Mouse (Mus musculus): ENCODE results near the gene Il1b. TPM values are rescaled to one million over a fixed set of nuclear protein-coding genes. Genes with fewer than 3 reads are reported as not detected.

Gene Il1b
- total and polyA plus RNA-seq, 3 experiments, result 0.12 to 0.26 TPM; not detected in 1

GRCm38 (mm10) chr2:129314880-129315279 is 56.1 kb downstream of the Il1b start:
- no peaks in the 10 kb centered on the region for H3K36me3 ChIP-seq (ENCODE audit: control insufficient read depth in 1 of 2, insufficient read depth in 2 of 2, low read length in 2 of 2)
- H3K9ac ChIP-seq (ENCODE audit: control insufficient read depth, low read depth, low read length, poor library complexity, severe bottlenecking), result no peak overlapping the region
- no peaks in the 10 kb centered on the region for H3K9me3 ChIP-seq (replicated peaks; ENCODE audit: insufficient read depth, low read length)
- no peaks in the 10 kb centered on the region for H3K4me1 ChIP-seq (ENCODE audit: control insufficient read depth in 1 of 2, insufficient read depth in 2 of 2, low read length in 2 of 2)
- H3K27ac ChIP-seq (ENCODE audit: control insufficient read depth, low read depth, low read length), result no peak overlapping the region
- no peak for DNase-seq (ENCODE audit: low read depth, low spot score)
- H3K27me3 ChIP-seq (ENCODE audit: control insufficient read depth in 1 of 2, insufficient read depth in 2 of 2, low read length in 2 of 2), result peaks cover 0 to 4% of the 10 kb centered on the region in 2 experiments; a peak in 3 of 4 replicates
- H3K4me3 ChIP-seq (ENCODE audit: control insufficient read depth in 1 of 2, insufficient read depth in 1 of 2, low read depth in 2 of 2, low read length in 2 of 2), result no peak overlapping the region
- no peak for TF ChIP-seq MAX (IDR thresholded peaks at IDR 0.05; ENCODE audit: low read length)
- TF ChIP-seq TBP (IDR thresholded peaks at IDR 0.05; ENCODE audit: low read depth, low read length), result no peak
- no peak for TF ChIP-seq KAT2A (conservative IDR thresholded peaks at IDR 0.05; ENCODE audit: low read depth, low read length)
- no peak for TF ChIP-seq SMC3 (IDR thresholded peaks at IDR 0.05; ENCODE audit: low read depth, low read length)
- TF ChIP-seq MAZ (IDR thresholded peaks at IDR 0.05; ENCODE audit: low read depth, low read length), result no peak
- TF ChIP-seq POLR2A (IDR thresholded peaks at IDR 0.05; ENCODE audit: control insufficient read depth in 1 of 2, insufficient read depth in 1 of 2, low read depth in 1 of 2, low read length in 2 of 2, poor library complexity in 1 of 2), result no peak
- no peak for TF ChIP-seq MEF2A (IDR thresholded peaks at IDR 0.05; ENCODE audit: extremely low read depth, insufficient replicate concordance, low read depth, low read length, poor library complexity, severe bottlenecking)
- TF ChIP-seq MXI1 (IDR thresholded peaks at IDR 0.05; ENCODE audit: low read depth, low read length), result no peak
- TF ChIP-seq TCF12 (IDR thresholded peaks at IDR 0.05; ENCODE audit: low read depth, low read length), result no peak
- TF ChIP-seq NRF1 (IDR thresholded peaks at IDR 0.05; ENCODE audit: insufficient read depth, low read depth, low read length, poor library complexity, severe bottlenecking), result no peak
- TF ChIP-seq MYB (IDR thresholded peaks at IDR 0.05; ENCODE audit: low read depth, low read length), result no peak
- TF ChIP-seq ZNF384 (IDR thresholded peaks at IDR 0.05; ENCODE audit: low read depth, low read length), result no peak
- H3K79me2 ChIP-seq (ENCODE audit: control insufficient read depth, insufficient read depth, low read length, poor library complexity), result no peaks in the 10 kb centered on the region

Other genes starting within 250 kb of the Il1b start
- 15.9 and 17.1 TPM in 2 replicates for gene Chchd5, start 241.4 kb downstream of the Il1b start, total RNA-seq (2012; rRNA removed)
- gene Chchd5, start 241.4 kb downstream of the Il1b start, polyA plus RNA-seq (2012; ENCODE audit: insufficient read depth in 1 of 2, insufficient read length in 2 of 2, low read depth in 1 of 2, low replicate concordance in 2 of 2, missing spikeins in 1 of 2), result 10 to 100 TPM in 1 of 2 experiments, not detected in 1; 23.7 TPM
- 44.9 and 69.4 TPM in 2 replicates for gene Slc20a1, start 172.4 kb downstream of the Il1b start, total RNA-seq (2012; rRNA removed)
- gene Slc20a1, start 172.4 kb downstream of the Il1b start, polyA plus RNA-seq (2012; ENCODE audit: insufficient read depth in 1 of 2, insufficient read length in 2 of 2, low read depth in 1 of 2, low replicate concordance in 2 of 2, missing spikeins in 1 of 2), result 10 to 100 TPM in 1 of 2 experiments, not detected in 1; 80.7 TPM
- 10.6 and 12.8 TPM in 2 replicates for gene Ckap2l, start 73.9 kb downstream of the Il1b start, total RNA-seq (2012; rRNA removed)
- 10 to 100 TPM in 1 of 2 experiments, not detected in 1; 25.7 TPM for gene Ckap2l, start 73.9 kb downstream of the Il1b start, polyA plus RNA-seq (2012; ENCODE audit: insufficient read depth in 1 of 2, insufficient read length in 2 of 2, low read depth in 1 of 2, low replicate concordance in 2 of 2, missing spikeins in 1 of 2)
- not detected in 2 replicates for gene Il1a, start 61.2 kb downstream of the Il1b start, total RNA-seq (2012; rRNA removed)
- under 1 TPM in 1 of 2 experiments, not detected in 1; 0.10 TPM for gene Il1a, start 61.2 kb downstream of the Il1b start, polyA plus RNA-seq (2012; ENCODE audit: insufficient read depth in 1 of 2, insufficient read length in 2 of 2, low read depth in 1 of 2, low replicate concordance in 2 of 2, missing spikeins in 1 of 2)
- not detected in 2 replicates for gene F830045P16Rik, start 165.5 kb upstream of the Il1b start, total RNA-seq (2012; rRNA removed)
- not detected for gene F830045P16Rik, start 165.5 kb upstream of the Il1b start, polyA plus RNA-seq (2012; ENCODE audit: insufficient read depth in 1 of 2, insufficient read length in 2 of 2, low read depth in 1 of 2, low replicate concordance in 2 of 2, missing spikeins in 1 of 2)
- gene Sirpa, start 221.7 kb upstream of the Il1b start, total RNA-seq (2012; rRNA removed), result not detected in 2 replicates
- not detected for gene Sirpa, start 221.7 kb upstream of the Il1b start, polyA plus RNA-seq (2012; ENCODE audit: insufficient read depth in 1 of 2, insufficient read length in 2 of 2, low read depth in 1 of 2, low replicate concordance in 2 of 2, missing spikeins in 1 of 2)

All from MEL (cell line).